Mouse (Mus musculus) lung, postnatal 25 days (tissue): Measurements from ENCODE around the gene Rps26.
"Not testable (repeated sequence)": the region's sequence is repeated elsewhere in the genome, so short reads cannot be mapped to it uniquely, and the experiment has no call there.

Experiments
- DNase-seq: peaks from one replicate; pipeline ENCODE4 v3.0.0; 2022; ENCODE audit warnings: low spot score

The Rps26 gene

GRCm38 (mm10) chr10:128640891-128641290, 14.3 kb upstream of the Rps26 start:
- no peak for DNase-seq

- DNase-seq, result no peak
These were observed 13.5 kb upstream of the Rps26 start for GRCm38 (mm10) chr10:128639999-128640398.

GRCm38 (mm10) chr10:128637011-128637410, 10.5 kb upstream of the Rps26 start:
- DNase-seq, result peak; percentile 29

- DNase-seq, result no peak
These were observed 10.0 kb upstream of the Rps26 start for GRCm38 (mm10) chr10:128636561-128636960.

GRCm38 (mm10) chr10:128635697-128636096, 9.2 kb upstream of the Rps26 start:
- DNase-seq, result no peak

- DNase-seq, result no peak
These were observed 5.0 kb upstream of the Rps26 start for GRCm38 (mm10) chr10:128631571-128631970.

- not testable (repeated sequence) for DNase-seq
These were observed 3.8 kb upstream of the Rps26 start for GRCm38 (mm10) chr10:128630306-128630705.

GRCm38 (mm10) chr10:128629746-128630145, 3.2 kb upstream of the Rps26 start:
- no peak for DNase-seq

GRCm38 (mm10) chr10:128627398-128628317, 1.1 kb upstream of the Rps26 start:
- no peak for DNase-seq

GRCm38 (mm10) chr10:128625287-128625894, 1.2 kb downstream of the Rps26 start:
- no peak for DNase-seq

GRCm38 (mm10) chr10:128623106-128623613, 3.4 kb downstream of the Rps26 start:
- not testable (repeated sequence) for DNase-seq

GRCm38 (mm10) chr10:128622702-128623101, 3.8 kb downstream of the Rps26 start:
- no peak for DNase-seq

GRCm38 (mm10) chr10:128621986-128622520, 4.5 kb downstream of the Rps26 start:
- no peak for DNase-seq

- DNase-seq, result no peak
These were observed 6.3 kb downstream of the Rps26 start for GRCm38 (mm10) chr10:128620241-128620640.

GRCm38 (mm10) chr10:128619148-128619547, 7.4 kb downstream of the Rps26 start:
- not testable (repeated sequence) for DNase-seq

- DNase-seq, result no peak
These were observed 8.0 kb downstream of the Rps26 start for GRCm38 (mm10) chr10:128618570-128618969.

- DNase-seq, result not testable (repeated sequence)
These were observed 10.6 kb downstream of the Rps26 start for GRCm38 (mm10) chr10:128615798-128616448.

- DNase-seq, result no peak
These were observed 11.6 kb downstream of the Rps26 start for GRCm38 (mm10) chr10:128614934-128615333.

- not testable (repeated sequence) for DNase-seq
These were observed 12.7 kb downstream of the Rps26 start for GRCm38 (mm10) chr10:128613820-128614219.

GRCm38 (mm10) chr10:128613154-128613440, 13.4 kb downstream of the Rps26 start:
- no peak for DNase-seq

- DNase-seq, result peak; percentile 73
These were observed 14.0 kb downstream of the Rps26 start for GRCm38 (mm10) chr10:128612433-128613153.

GRCm38 (mm10) chr10:128606483-128606882, 20.1 kb downstream of the Rps26 start:
- no peak for DNase-seq
